8 mouse cellular contexts compared by ENCODE assay signal in the genomic region with DNA sequence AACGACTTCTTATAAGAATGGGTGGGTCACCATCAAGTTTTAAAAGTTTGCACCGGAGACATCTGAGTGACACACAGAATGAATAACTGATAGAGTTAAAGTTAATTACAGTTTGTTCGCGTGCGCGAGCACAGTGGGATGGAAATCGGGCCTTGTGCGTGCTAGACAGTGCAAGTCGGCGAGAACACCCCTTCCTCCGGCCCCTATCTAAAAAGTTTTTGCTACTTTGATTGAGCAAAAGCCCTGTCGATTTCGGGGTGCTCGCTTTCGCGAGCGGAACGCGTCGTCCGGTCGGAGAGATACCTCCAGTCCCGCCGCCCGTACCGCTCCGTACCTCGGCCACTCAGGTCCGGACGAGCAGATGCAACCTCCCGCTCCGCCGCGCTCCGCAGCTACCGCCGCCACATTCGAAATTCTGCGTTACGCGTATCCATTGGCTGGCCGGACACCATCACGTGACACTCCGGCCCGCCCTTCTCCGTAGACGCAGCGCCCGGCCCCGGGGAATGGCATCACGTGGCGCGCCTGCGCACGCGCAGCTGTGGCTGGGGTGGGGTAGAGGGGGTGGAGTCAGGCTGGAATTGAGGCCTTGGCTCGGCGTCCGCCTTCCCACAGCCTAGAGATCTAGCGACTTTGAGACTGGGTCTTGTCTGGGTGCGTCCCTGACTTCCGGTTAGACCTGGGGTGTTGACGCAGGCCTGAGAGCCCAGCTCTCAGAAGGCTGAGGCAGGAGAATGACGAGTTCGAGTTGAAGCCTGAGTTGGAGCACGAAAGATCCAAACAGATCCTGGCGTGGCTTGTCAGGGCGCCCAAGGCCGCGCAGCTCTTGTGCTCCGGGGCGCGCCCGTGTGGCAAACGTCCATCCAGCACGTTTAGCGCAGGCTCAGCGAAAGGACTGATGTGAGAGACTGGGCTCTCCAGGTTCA. TPM values are rescaled to one million over a fixed set of nuclear protein-coding genes. Genes with fewer than 3 reads are reported as not detected.
DNase-seq lines count a peak whose midpoint lies in the region; ATAC-seq lines count a peak whose summit lies in the region.

A gene (minus strand): TSS at position 457 of the 926 bp plus-strand sequence.

- peak within 1 kb of the TSS; percentile 68 to 78 for H3K4me3 ChIP-seq in heart, embryonic 14.5 days (ENCODE audit: control insufficient read depth in 1 of 2, insufficient read depth in 1 of 2, low read depth in 1 of 2, low read length in 2 of 2)
- H3K4me3 ChIP-seq in liver, embryonic 13.5 days (replicated peaks), result peak within 1 kb of the TSS; percentile 73
- H3K4me3 ChIP-seq in stomach, embryonic 16.5 days (replicated peaks; ENCODE audit: low read length), result peak within 1 kb of the TSS; percentile 64

- H3K27ac ChIP-seq in heart, embryonic 14.5 days (replicated peaks in 1 of 2; ENCODE audit: control insufficient read depth in 1 of 2, insufficient read depth in 1 of 2, low read depth in 2 of 2, low read length in 2 of 2), result peak within 1 kb of the TSS; percentile 98 to 100
- H3K27ac ChIP-seq in liver, embryonic 13.5 days, result peak within 1 kb of the TSS; percentile 96
- H3K27ac ChIP-seq in stomach, embryonic 16.5 days (ENCODE audit: low read length), result peak within 1 kb of the TSS; percentile 100

- H3K4me1 ChIP-seq in heart, embryonic 14.5 days (ENCODE audit: control insufficient read depth in 2 of 2, insufficient read depth in 2 of 2, low read length in 2 of 2), result peaks cover 0 to 13% of the 10 kb centered on the region in 2 experiments; a peak in 1 of 4 replicates
- peaks cover 25% of the 10 kb centered on the region for H3K4me1 ChIP-seq in liver, embryonic 13.5 days (replicated peaks)
- H3K4me1 ChIP-seq in stomach, embryonic 16.5 days (ENCODE audit: control insufficient read depth, insufficient read depth, low read length), result peaks cover 11% of the 10 kb centered on the region; the same call in 1 of the 2 replicates

- no peaks in the 10 kb centered on the region for H3K9me3 ChIP-seq in heart, embryonic 14.5 days (ENCODE audit: control insufficient read depth, low read length)
- H3K9me3 ChIP-seq in liver, embryonic 13.5 days (replicated peaks), result no peaks in the 10 kb centered on the region
- no peaks in the 10 kb centered on the region for H3K9me3 ChIP-seq in stomach, embryonic 16.5 days (replicated peaks; ENCODE audit: control insufficient read depth, low read length)

- peak; percentile 92 for ATAC-seq in CD4-positive, CD25-positive, alpha-beta regulatory T cell, adult 4 months
- ATAC-seq in heart, embryonic 14.5 days (ENCODE audit: insufficient number of reproducible peaks, insufficient read depth, low FRiP score, low read depth), result peak; percentile 99
- ATAC-seq in liver, embryonic 13.5 days (ENCODE audit: low read depth), result peak; percentile 98
- peak; percentile 100 for ATAC-seq in stomach, embryonic 16.5 days (ENCODE audit: insufficient read depth, low FRiP score)

- H3K9ac ChIP-seq in heart, embryonic 14.5 days (ENCODE audit: low read length), result peak within 1 kb of the TSS; percentile 84
- peak within 1 kb of the TSS; percentile 86 for H3K9ac ChIP-seq in liver, embryonic 13.5 days
- H3K9ac ChIP-seq in stomach, embryonic 16.5 days (ENCODE audit: low read length), result peak within 1 kb of the TSS; percentile 87

- H3K27me3 ChIP-seq in heart, embryonic 14.5 days (ENCODE audit: control insufficient read depth, insufficient read depth, low read length), result no peaks in the 10 kb centered on the region
- H3K27me3 ChIP-seq in liver, embryonic 13.5 days, result no peaks in the 10 kb centered on the region
- no peaks in the 10 kb centered on the region for H3K27me3 ChIP-seq in stomach, embryonic 16.5 days (ENCODE audit: control insufficient read depth, insufficient read depth, low read length)

- peak; percentile 95 for DNase-seq in c-Kit-negative CD71-positive TER-119-positive erythroid progenitor cells, embryonic 14.5 days (ENCODE audit: low read depth, low spot score)
- DNase-seq in fibroblast of lung, adult 2 months (ENCODE audit: low read depth), result peak; percentile 95
- peak; percentile 98 for DNase-seq in kidney, postnatal 14 days
- peak; percentile 93 for DNase-seq in liver, embryonic 13.5 days
- DNase-seq in neural tube, embryonic 10.5 days (ENCODE audit: extremely low spot score, low spot score), result peak; percentile 99

- H3K36me3 ChIP-seq in heart, embryonic 14.5 days (ENCODE audit: control insufficient read depth, insufficient read depth, low read length), result peaks cover 29% of the 10 kb centered on the region
- peaks cover 31% of the 10 kb centered on the region for H3K36me3 ChIP-seq in liver, embryonic 13.5 days
- H3K36me3 ChIP-seq in stomach, embryonic 16.5 days (ENCODE audit: control insufficient read depth, insufficient read depth, low read length), result no peaks in the 10 kb centered on the region

- peak within 1 kb of the TSS; percentile 76 for H3K4me2 ChIP-seq in heart, embryonic 14.5 days (ENCODE audit: low read length)
- peak within 1 kb of the TSS; percentile 91 for H3K4me2 ChIP-seq in liver, embryonic 13.5 days
- H3K4me2 ChIP-seq in stomach, embryonic 16.5 days (ENCODE audit: low read depth, low read length), result peak within 1 kb of the TSS; percentile 84

- WGBS in heart, embryonic 14.5 days, result under 1% methylated on average over 78 of the region's 78 CpGs
- WGBS in liver, embryonic 13.5 days (ENCODE audit: insufficient replicate concordance), result under 1% methylated on average over 78 of the region's 78 CpGs
- under 1% methylated on average over 78 of the region's 78 CpGs for WGBS in stomach, embryonic 16.5 days

RNA-seq across cellular contexts. Expression of the gene that starts here (rescaled TPM):
- polyA plus RNA-seq in CD4-positive, CD25-positive, alpha-beta regulatory T cell, adult 4 months (2017; shearing (Covaris generic)), result 1 to 10 TPM; 2.5 to 3.5 TPM
- polyA plus RNA-seq in heart, embryonic 14.5 days (2014; fragmentation: Nextera tagmentation; extraction: Ambion mirVana), result 18.9 and 21.1 TPM in 2 replicates
- polyA plus RNA-seq in liver, embryonic 13.5 days (2015; fragmentation: Nextera tagmentation; extraction: Ambion mirVana), result 39.3 and 51.1 TPM in 2 replicates
- 28.3 and 33.1 TPM in 2 replicates for polyA plus RNA-seq in stomach, embryonic 16.5 days (2015; fragmentation: Nextera tagmentation; extraction: Ambion mirVana)

Comparison
In these comparisons a context has a peak if more than half of its experiments do, and no peak if none do; other contexts are left out.
1. Peak in every context shown above with its lines: DNase-seq, ATAC-seq, H3K4me3 ChIP-seq and H3K27ac ChIP-seq.